Mouse (Mus musculus): ENCODE results near the gene Tlk1. TPM values are rescaled to one million over a fixed set of nuclear protein-coding genes. Genes with fewer than 3 reads are reported as not detected.

Gene Tlk1
- polyA plus RNA-seq, 1 experiment from 2014 or later: 27.2 TPM

GRCm38 (mm10) chr2:70695712-70696111, 129.8 kb downstream of the Tlk1 start:
- Histone ChIP-seq H3K36me3 (replicated peaks) (peaks cover 35% of the 10 kb centered on the region), H3K4me1 (no peaks in the 10 kb centered on the region), H3K9me3 (no peaks in the 10 kb centered on the region), H3K27ac (no peak overlapping the region), H3K27me3 (ENCODE audit: poor library complexity, severe bottlenecking) (no peaks in the 10 kb centered on the region), H3K4me3 (no peak overlapping the region)
- WGBS: 90% methylated on average over 10 of the region's 10 CpGs
- no peak for DNase-seq (ENCODE audit: extremely low spot score, low spot score)

- H3K27me3 ChIP-seq (ENCODE audit: poor library complexity, severe bottlenecking): no peaks in the 10 kb centered on the region
- H3K9me3 ChIP-seq: no peaks in the 10 kb centered on the region
- 89% methylated on average over 11 of the region's 11 CpGs for WGBS
- H3K36me3 ChIP-seq (replicated peaks): peaks cover 82% of the 10 kb centered on the region
- no peak overlapping the region for H3K4me3 ChIP-seq
- no peak overlapping the region for H3K27ac ChIP-seq
- H3K4me1 ChIP-seq: no peaks in the 10 kb centered on the region
- DNase-seq (ENCODE audit: extremely low spot score, low spot score): no peak
These were observed 135.3 kb downstream of the Tlk1 start for GRCm38 (mm10) chr2:70690195-70690594.

- no peak overlapping the region for H3K4me3 ChIP-seq
- no peaks in the 10 kb centered on the region for H3K4me1 ChIP-seq
- no peak overlapping the region for H3K27ac ChIP-seq
- no peaks in the 10 kb centered on the region for H3K27me3 ChIP-seq (ENCODE audit: poor library complexity, severe bottlenecking)
- H3K36me3 ChIP-seq (replicated peaks): peaks cover 97% of the 10 kb centered on the region
- no peak for DNase-seq (ENCODE audit: extremely low spot score, low spot score)
- 95% methylated on average over 21 of the region's 21 CpGs for WGBS
- H3K9me3 ChIP-seq: no peaks in the 10 kb centered on the region
These were observed 137.0 kb downstream of the Tlk1 start for GRCm38 (mm10) chr2:70688454-70689078.

GRCm38 (mm10) chr2:70682324-70682723, 143.2 kb downstream of the Tlk1 start:
- no peak overlapping the region for H3K4me3 ChIP-seq
- no peaks in the 10 kb centered on the region for H3K27me3 ChIP-seq (ENCODE audit: poor library complexity, severe bottlenecking)
- WGBS: 96% methylated on average over 2 of the region's 2 CpGs
- H3K36me3 ChIP-seq (replicated peaks): peaks cover 96% of the 10 kb centered on the region
- H3K27ac ChIP-seq: no peak overlapping the region
- DNase-seq (ENCODE audit: extremely low spot score, low spot score): no peak
- no peaks in the 10 kb centered on the region for H3K4me1 ChIP-seq
- H3K9me3 ChIP-seq: no peaks in the 10 kb centered on the region

GRCm38 (mm10) chr2:70673445-70674126, 151.9 kb downstream of the Tlk1 start:
- Histone ChIP-seq H3K4me3 (no peak overlapping the region), H3K27ac (no peak overlapping the region), H3K27me3 (ENCODE audit: poor library complexity, severe bottlenecking) (no peaks in the 10 kb centered on the region), H3K36me3 (replicated peaks) (peaks cover 9% of the 10 kb centered on the region), H3K9me3 (no peaks in the 10 kb centered on the region), H3K4me1 (0 out of 2 replicates have a peak, but pooled peaks cover 5% of the 10 kb centered on the region)
- no peak for DNase-seq (ENCODE audit: extremely low spot score, low spot score)
- WGBS: 90% methylated on average over 7 of the region's 7 CpGs

GRCm38 (mm10) chr2:70672476-70672875, 153.1 kb downstream of the Tlk1 start:
- Histone ChIP-seq H3K27ac (no peak overlapping the region), H3K36me3 (replicated peaks) (no peaks in the 10 kb centered on the region), H3K4me1 (0 out of 2 replicates have a peak, but pooled peaks cover 5% of the 10 kb centered on the region), H3K27me3 (ENCODE audit: poor library complexity, severe bottlenecking) (no peaks in the 10 kb centered on the region), H3K9me3 (no peaks in the 10 kb centered on the region), H3K4me3 (no peak overlapping the region)
- WGBS: 86% methylated on average over 2 of the region's 2 CpGs
- DNase-seq (ENCODE audit: extremely low spot score, low spot score): no peak

- DNase-seq (ENCODE audit: extremely low spot score, low spot score): no peak
- 80% methylated on average over 2 of the region's 2 CpGs for WGBS
- peaks cover 17% of the 10 kb centered on the region for H3K36me3 ChIP-seq (replicated peaks)
These were observed 155.6 kb downstream of the Tlk1 start for GRCm38 (mm10) chr2:70669896-70670295.

GRCm38 (mm10) chr2:70669241-70669640, 156.3 kb downstream of the Tlk1 start:
- H3K27ac ChIP-seq: no peak overlapping the region
- DNase-seq (ENCODE audit: extremely low spot score, low spot score): no peak
- H3K27me3 ChIP-seq (ENCODE audit: poor library complexity, severe bottlenecking): no peaks in the 10 kb centered on the region
- no peaks in the 10 kb centered on the region for H3K9me3 ChIP-seq
- 93% methylated on average over 2 of the region's 2 CpGs for WGBS
- peaks cover 23% of the 10 kb centered on the region for H3K36me3 ChIP-seq (replicated peaks)
- H3K4me3 ChIP-seq: no peak overlapping the region
- 0 out of 2 replicates have a peak, but pooled peaks cover 5% of the 10 kb centered on the region for H3K4me1 ChIP-seq

More at GRCm38 (mm10) chr2:70669896-70670295, 155.6 kb downstream of the Tlk1 start:
- H3K27ac ChIP-seq: no peak overlapping the region
- no peaks in the 10 kb centered on the region for H3K9me3 ChIP-seq
- H3K27me3 ChIP-seq (ENCODE audit: poor library complexity, severe bottlenecking): no peaks in the 10 kb centered on the region
- no peak overlapping the region for H3K4me3 ChIP-seq
- 0 out of 2 replicates have a peak, but pooled peaks cover 5% of the 10 kb centered on the region for H3K4me1 ChIP-seq

- no peak overlapping the region for H3K27ac ChIP-seq
- no peak overlapping the region for H3K4me3 ChIP-seq
- H3K36me3 ChIP-seq (replicated peaks): peaks cover 32% of the 10 kb centered on the region
- WGBS: 95% methylated on average over 7 of the region's 7 CpGs
- no peaks in the 10 kb centered on the region for H3K9me3 ChIP-seq
- DNase-seq (ENCODE audit: extremely low spot score, low spot score): no peak
- H3K27me3 ChIP-seq (ENCODE audit: poor library complexity, severe bottlenecking): no peaks in the 10 kb centered on the region
- H3K4me1 ChIP-seq: peaks cover 23% of the 10 kb centered on the region
These were observed 158.5 kb downstream of the Tlk1 start for GRCm38 (mm10) chr2:70667016-70667415.

GRCm38 (mm10) chr2:70663764-70664163, 161.8 kb downstream of the Tlk1 start:
- no peak overlapping the region for H3K4me3 ChIP-seq
- no peak overlapping the region for H3K27ac ChIP-seq
- H3K27me3 ChIP-seq (ENCODE audit: poor library complexity, severe bottlenecking): no peaks in the 10 kb centered on the region
- no peaks in the 10 kb centered on the region for H3K9me3 ChIP-seq
- peaks cover 24% of the 10 kb centered on the region for H3K4me1 ChIP-seq
- 84% methylated on average over 5 of the region's 5 CpGs for WGBS
- H3K36me3 ChIP-seq (replicated peaks): peaks cover 32% of the 10 kb centered on the region
- no peak for DNase-seq (ENCODE audit: extremely low spot score, low spot score)

Other genes with a start within 250 kb of the Tlk1 start
- gene Gorasp2, start 164.2 kb downstream of the Tlk1 start, polyA plus RNA-seq (2016; fragmentation: Nextera tagmentation; extraction: Ambion mirVana): 152 and 156 TPM in 2 replicates
- gene Gm26558, start 163.6 kb downstream of the Tlk1 start, polyA plus RNA-seq (2016; fragmentation: Nextera tagmentation; extraction: Ambion mirVana): 3.1 and 3.2 TPM in 2 replicates
- 38.4 and 41.6 TPM in 2 replicates for gene Dcaf17, start 229.6 kb upstream of the Tlk1 start, polyA plus RNA-seq (2016; fragmentation: Nextera tagmentation; extraction: Ambion mirVana)
- gene Mettl8, start 229.9 kb upstream of the Tlk1 start, polyA plus RNA-seq (2016; fragmentation: Nextera tagmentation; extraction: Ambion mirVana): 20.3 and 20.6 TPM in 2 replicates